Mouse (Mus musculus) liver, postnatal 0 days (tissue): ENCODE results near the gene Adamts17. TPM values are rescaled to one million over a fixed set of nuclear protein-coding genes. Genes with fewer than 3 reads are reported as not detected.

Experiments
- ATAC-seq: fragments of 200-750 bp; cut with Nextera tagmentation; 2 replicates; pipeline ENCODE4 v1.8.0; 2017; ENCODE audit warnings: mild to moderate bottlenecking, moderate library complexity
- DNase-seq: peaks from one replicate; pipeline ENCODE4 v3.0.0-alpha.2; 2016
- H3K27ac ChIP-seq: fragments of 300-500 bp; sonication (generic); 2 replicates; pipeline ENCODE4 v1.5.1; 2014; ENCODE audit warnings: antibody characterized with exemption, moderate library complexity, mild to moderate bottlenecking, low read depth
- H3K27me3 ChIP-seq: fragments of 300-500 bp; sonication (generic); 2 replicates; pipeline ENCODE4 v1.6.1; 2014; ENCODE audit warnings: low read length, control low read depth, mixed read lengths; ENCODE audit not compliant: insufficient read depth
- H3K36me3 ChIP-seq: fragments of 300-500 bp; sonication (generic); replicated peaks from 2 replicates; pipeline ENCODE4 v1.6.1; 2014; ENCODE audit warnings: mild to moderate bottlenecking, control low read depth, low read length, moderate library complexity, mixed read lengths; ENCODE audit not compliant: insufficient read depth
- H3K4me1 ChIP-seq: fragments of 300-500 bp; sonication (generic); 2 replicates; pipeline ENCODE4 v1.6.1; 2014; ENCODE audit warnings: antibody characterized with exemption, mild to moderate bottlenecking, control low read depth; ENCODE audit not compliant: insufficient read depth
- H3K4me2 ChIP-seq: fragments of 300-500 bp; sonication (generic); 2 replicates; pipeline ENCODE4 v1.6.1; 2014; ENCODE audit warnings: low read depth, mild to moderate bottlenecking, low read length, moderate library complexity, mixed read lengths
- H3K4me3 ChIP-seq: fragments of 300-500 bp; sonication (generic); 2 replicates; pipeline ENCODE4 v1.5.1; 2014; ENCODE audit warnings: low read depth, low read length
- H3K9ac ChIP-seq: fragments of 300-500 bp; sonication (generic); replicated peaks from 2 replicates; pipeline ENCODE4 v1.6.1; 2014; ENCODE audit warnings: mild to moderate bottlenecking, moderate library complexity
- H3K9me3 ChIP-seq: fragments of 300-500 bp; sonication (generic); 2 replicates; pipeline ENCODE4 v1.6.1; 2016; ENCODE audit warnings: mild to moderate bottlenecking, control low read depth, low read length, mixed read lengths
- CTCF ChIP-seq: sonication (generic); IDR thresholded peaks from 2 replicates; pipeline ENCODE4 v1.5.1; 2016; ENCODE audit warnings: antibody characterized with exemption, low read depth
- EP300 ChIP-seq: IDR thresholded peaks from 2 replicates; pipeline ENCODE4 v1.6.1; 2016; ENCODE audit warnings: antibody characterized with exemption, low read depth, mild to moderate bottlenecking
- WGBS: fragments of 180-500 bp; shearing (Covaris S2); extraction: QIAGEN DNeasy Blood & Tissue Kit; methylation state at CpG from one replicate; pipeline ENCODE4 v1.1.7; 2014; ENCODE audit not compliant: insufficient replicate concordance; 5-methylcytosine and 5-hydroxymethylcytosine counted together
- polyA plus RNA-seq: library from polyadenylated mRNA; unstranded; fragments of >200 nt; fragmentation: Nextera tagmentation; extraction: Ambion mirVana; gene quantifications from 2 replicates; pipeline ENCODE4 v1.2.1, GENCODE M21; 2015

Adamts17 gene
- polyA plus RNA-seq, 1 experiment from 2014 or later = 0.05 TPM

DNA sequence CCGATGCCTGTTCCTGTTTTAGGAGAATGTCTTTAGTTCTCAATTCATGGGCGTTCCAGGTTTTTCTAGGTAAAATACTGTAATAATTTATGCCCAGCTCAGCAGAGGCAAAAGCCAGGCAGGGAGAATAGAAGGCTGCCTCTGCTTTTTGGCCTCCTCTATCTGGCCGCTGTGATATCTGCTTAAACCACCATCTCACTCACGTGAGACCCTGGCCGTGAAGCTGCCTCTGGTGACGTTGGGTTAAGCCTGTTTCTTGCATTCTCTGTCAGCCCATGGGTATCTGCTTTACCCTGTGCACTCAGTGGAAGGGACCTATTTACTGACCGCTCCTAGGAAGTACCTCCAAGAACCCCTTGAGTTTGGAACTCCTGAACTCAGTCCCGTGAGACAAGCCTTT lies 187.7 kb downstream of the Adamts17 start:
- no peak overlapping the region for H3K27ac ChIP-seq
- H3K9ac ChIP-seq = no peak overlapping the region
- 75% methylated on average over 8 of the region's 8 CpGs for WGBS
- H3K4me2 ChIP-seq = no peak overlapping the region
- no peaks in the 10 kb centered on the region for H3K4me1 ChIP-seq
- H3K27me3 ChIP-seq = no peaks in the 10 kb centered on the region
- no peak overlapping the region for H3K4me3 ChIP-seq
- H3K36me3 ChIP-seq = no peaks in the 10 kb centered on the region
- H3K9me3 ChIP-seq = no peaks in the 10 kb centered on the region
- TF ChIP-seq CTCF = no peak
- no peak for TF ChIP-seq EP300
- no peak for ATAC-seq
- DNase-seq = no peak

DNA sequence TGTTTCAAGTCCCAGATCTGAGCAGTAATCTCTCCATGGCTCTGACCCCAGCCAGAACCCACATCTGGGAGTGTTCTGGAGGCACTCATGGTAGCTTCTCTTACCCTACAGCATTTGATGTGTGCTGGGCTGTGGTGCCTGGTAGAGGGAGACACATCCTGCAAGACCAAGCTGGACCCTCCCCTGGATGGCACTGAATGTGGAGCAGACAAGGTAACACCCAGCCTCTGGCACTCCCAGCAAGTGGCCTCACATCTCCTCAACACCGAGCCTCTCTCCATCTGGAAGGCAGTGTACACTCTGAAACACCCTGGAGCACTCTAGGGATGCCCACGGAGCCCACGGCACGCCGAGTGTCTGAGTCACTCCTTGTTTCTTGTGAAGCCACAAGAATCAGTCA lies 188.2 kb downstream of the Adamts17 start:
- Histone ChIP-seq H3K27ac (no peak overlapping the region), H3K4me1 (no peaks in the 10 kb centered on the region), H3K9ac (no peak overlapping the region), H3K27me3 (no peaks in the 10 kb centered on the region), H3K9me3 (no peaks in the 10 kb centered on the region), H3K4me2 (no peak overlapping the region), H3K36me3 (no peaks in the 10 kb centered on the region), H3K4me3 (no peak overlapping the region)
- no peak for DNase-seq
- no peak for TF ChIP-seq EP300
- TF ChIP-seq CTCF = no peak
- no peak for ATAC-seq
- 89% methylated on average over 5 of the region's 5 CpGs for WGBS

DNA sequence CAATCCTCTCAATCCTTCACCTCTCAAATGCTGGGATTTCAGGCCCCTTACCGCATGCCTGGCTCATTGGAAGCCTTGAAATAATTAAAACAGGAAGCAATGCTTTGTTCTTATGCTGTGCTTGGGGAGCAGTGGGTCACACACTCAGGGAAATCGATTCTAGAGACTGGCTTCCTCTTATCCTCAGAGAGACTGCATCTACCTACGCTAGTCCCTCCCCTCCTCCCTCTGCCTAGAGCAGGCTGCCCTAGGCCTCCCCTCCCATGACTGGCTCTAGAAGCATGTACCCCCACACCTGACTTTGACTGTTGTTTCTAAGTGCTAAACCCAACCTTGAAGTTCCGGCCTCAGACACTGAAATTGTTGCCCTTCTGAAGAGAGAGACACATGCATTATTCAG lies 189.4 kb downstream of the Adamts17 start:
- Histone ChIP-seq H3K27ac (no peak overlapping the region), H3K9me3 (no peaks in the 10 kb centered on the region), H3K4me3 (no peak overlapping the region), H3K4me1 (no peaks in the 10 kb centered on the region), H3K27me3 (no peaks in the 10 kb centered on the region), H3K36me3 (no peaks in the 10 kb centered on the region), H3K4me2 (no peak overlapping the region), H3K9ac (no peak overlapping the region)
- 56% methylated on average over 4 of the region's 4 CpGs for WGBS
- ATAC-seq (no peak), DNase-seq (no peak)
- TF ChIP-seq CTCF = no peak

DNA sequence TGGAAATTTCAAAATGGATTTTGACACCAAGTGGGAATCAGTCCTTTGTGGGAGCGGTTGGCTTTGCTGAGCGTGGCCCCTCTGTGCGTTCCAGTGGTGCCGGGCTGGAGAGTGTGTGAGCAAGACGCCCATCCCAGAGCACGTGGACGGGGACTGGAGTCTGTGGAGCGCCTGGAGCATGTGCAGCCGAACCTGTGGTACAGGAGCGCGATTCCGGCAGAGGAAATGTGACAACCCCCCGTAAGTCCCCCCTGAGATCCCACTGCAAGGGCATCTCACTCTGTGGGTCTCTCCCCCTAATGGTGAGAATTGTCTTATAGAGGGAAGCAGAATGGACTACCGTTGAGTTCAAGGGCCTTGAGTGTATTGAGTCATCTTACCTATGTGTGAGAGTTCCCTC lies 189.9 kb downstream of the Adamts17 start:
- Histone ChIP-seq H3K27ac (no peak overlapping the region), H3K9me3 (no peaks in the 10 kb centered on the region), H3K4me2 (no peak overlapping the region), H3K36me3 (no peaks in the 10 kb centered on the region), H3K4me3 (no peak overlapping the region), H3K9ac (no peak overlapping the region), H3K27me3 (no peaks in the 10 kb centered on the region), H3K4me1 (no peaks in the 10 kb centered on the region)
- DNase-seq = no peak
- no peak for ATAC-seq
- no peak for TF ChIP-seq CTCF
- TF ChIP-seq EP300 = no peak
- WGBS = 91% methylated on average over 14 of the region's 14 CpGs

DNA sequence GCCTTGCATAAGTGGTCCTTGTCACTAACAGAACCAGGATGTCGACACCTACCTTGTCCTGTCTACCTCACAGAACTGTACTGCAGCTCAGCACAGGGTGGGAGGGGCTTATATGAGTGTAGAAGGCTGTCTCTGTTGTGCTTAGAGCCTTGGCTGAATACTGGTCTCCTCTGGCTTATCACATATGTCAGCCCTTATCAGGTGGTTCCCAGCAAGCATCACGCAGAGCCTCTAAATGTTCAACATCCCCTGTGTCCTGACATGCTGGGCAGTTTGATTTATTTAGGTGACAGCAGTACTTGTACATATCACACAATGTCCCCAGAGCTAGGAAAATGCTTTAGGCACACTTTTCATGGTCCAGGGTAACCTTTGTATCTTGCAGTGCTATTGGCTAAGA lies 191.7 kb downstream of the Adamts17 start:
- TF ChIP-seq CTCF (no peak), EP300 (no peak)
- no peak for ATAC-seq
- DNase-seq = no peak

DNA sequence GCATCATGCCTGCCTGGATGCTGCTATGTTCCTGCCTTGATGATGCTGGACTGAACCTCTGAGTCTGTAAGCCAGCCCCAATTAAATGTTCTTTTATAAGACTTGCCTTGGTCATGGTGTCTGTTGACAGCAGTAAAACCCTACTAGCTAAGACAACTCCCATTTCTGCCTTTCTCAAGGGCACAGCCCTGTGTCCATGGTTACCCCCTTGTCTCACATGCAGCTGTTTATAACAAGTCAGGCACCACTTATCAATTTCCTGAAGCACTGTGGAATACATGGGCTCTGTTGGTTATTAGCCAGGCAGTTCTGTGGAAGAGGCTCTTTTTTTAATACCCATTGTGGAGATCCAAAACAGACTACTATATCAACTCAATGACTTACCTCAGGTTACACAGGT lies 193.1 kb downstream of the Adamts17 start:
- no peak for TF ChIP-seq EP300
- no peak for TF ChIP-seq CTCF
- ATAC-seq (no peak), DNase-seq (no peak)
- Histone ChIP-seq H3K9me3 (no peaks in the 10 kb centered on the region), H3K36me3 (no peaks in the 10 kb centered on the region), H3K4me3 (no peak overlapping the region), H3K4me2 (no peak overlapping the region), H3K4me1 (no peaks in the 10 kb centered on the region), H3K27me3 (no peaks in the 10 kb centered on the region), H3K9ac (no peak overlapping the region), H3K27ac (no peak overlapping the region)

More for the DNA sequence above, 191.7 kb downstream of the Adamts17 start:
- no peaks in the 10 kb centered on the region for H3K27me3 ChIP-seq
- H3K4me2 ChIP-seq = no peak overlapping the region
- no peak overlapping the region for H3K27ac ChIP-seq
- H3K9ac ChIP-seq = no peak overlapping the region
- H3K9me3 ChIP-seq = no peaks in the 10 kb centered on the region
- H3K4me3 ChIP-seq = no peak overlapping the region
- no peaks in the 10 kb centered on the region for H3K4me1 ChIP-seq
- whole genome bisulfite sequencing = 52% methylated on average over 2 of the region's 2 CpGs
- no peaks in the 10 kb centered on the region for H3K36me3 ChIP-seq

DNA sequence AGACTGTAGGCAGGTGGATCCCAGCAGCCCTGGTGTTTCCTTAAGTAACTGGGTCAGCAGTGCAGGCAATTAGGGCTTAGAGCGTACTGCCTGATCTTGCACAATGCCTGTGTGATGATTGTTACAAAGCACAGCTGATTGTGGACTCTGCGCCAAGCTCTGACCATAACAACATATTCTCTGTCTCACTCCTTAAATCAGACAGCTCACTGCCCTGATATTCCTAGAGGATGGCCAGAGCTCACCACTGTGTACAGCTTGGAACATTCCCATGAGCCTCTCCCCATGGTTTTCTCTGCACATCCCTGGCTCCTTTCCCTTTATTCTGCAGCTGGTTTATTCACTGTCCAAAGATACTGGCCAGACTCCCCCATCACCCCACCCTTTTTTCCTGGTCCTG lies 194.8 kb downstream of the Adamts17 start:
- whole genome bisulfite sequencing = 72% methylated on average over 2 of the region's 2 CpGs
- Histone ChIP-seq H3K4me3 (no peak overlapping the region), H3K4me2 (no peak overlapping the region), H3K27ac (no peak overlapping the region), H3K4me1 (no peaks in the 10 kb centered on the region), H3K9me3 (no peaks in the 10 kb centered on the region), H3K9ac (no peak overlapping the region), H3K36me3 (no peaks in the 10 kb centered on the region), H3K27me3 (no peaks in the 10 kb centered on the region)
- no peak for ATAC-seq
- DNase-seq = no peak
- TF ChIP-seq CTCF = no peak
- no peak for TF ChIP-seq EP300
